Mouse (Mus musculus) midbrain, embryonic 14.5 days (tissue): ENCODE measurements at regions not wholly inside any gene's neighbourhood (a gene's known extent, or its start where the extent isn't known, plus 50 kb on each side); places are given as distances from the start of the nearest gene placed in this dataset.
A peak's percentile ranks its signal among the peaks of the same experiment; 100 is the strongest.

Experiments
- ATAC-seq: fragments of 200-750 bp; cut with Nextera tagmentation; 2 replicates; pipeline ENCODE4 v1.8.0; 2017; ENCODE audit warnings: moderate number of reproducible peaks, moderate library complexity; ENCODE audit not compliant: low FRiP score, low TSS enrichment
- DNase-seq: peaks from one replicate; pipeline ENCODE4 v3.0.0-alpha.2; 2015
- H3K27ac ChIP-seq: fragments of 300-500 bp; sonication (generic); replicated peaks from 2 replicates; pipeline ENCODE4 v1.5.1; 2014; ENCODE audit warnings: mild to moderate bottlenecking, low read depth, low read length, moderate library complexity
- H3K27me3 ChIP-seq: fragments of 300-500 bp; sonication (generic); 2 replicates; pipeline ENCODE4 v1.6.1; 2014; ENCODE audit warnings: low read length, control low read depth, mixed read lengths; ENCODE audit not compliant: control insufficient read depth, insufficient read depth
- H3K36me3 ChIP-seq: fragments of 300-500 bp; sonication (generic); 2 replicates; pipeline ENCODE4 v1.6.1; 2014; ENCODE audit warnings: low read length, control low read depth; ENCODE audit not compliant: control insufficient read depth, insufficient read depth
- H3K4me1 ChIP-seq: fragments of 300-500 bp; sonication (generic); 2 replicates; pipeline ENCODE4 v1.6.1; 2014; ENCODE audit warnings: mild to moderate bottlenecking, antibody characterized with exemption, low read length, control low read depth; ENCODE audit not compliant: control insufficient read depth, insufficient read depth
- H3K4me2 ChIP-seq: fragments of 300-500 bp; sonication (generic); 2 replicates; pipeline ENCODE4 v1.6.1; 2014; ENCODE audit warnings: mild to moderate bottlenecking, low read length, moderate library complexity
- H3K4me3 ChIP-seq: fragments of 300-500 bp; sonication (generic); replicated peaks from 2 replicates; pipeline ENCODE4 v1.5.1; 2014; ENCODE audit warnings: low read depth, low read length
- H3K9ac ChIP-seq: fragments of 300-500 bp; sonication (generic); replicated peaks from 2 replicates; pipeline ENCODE4 v1.6.1; 2014; ENCODE audit warnings: mild to moderate bottlenecking, low read length, moderate library complexity
- H3K9me3 ChIP-seq: fragments of 300-500 bp; sonication (generic); 2 replicates; pipeline ENCODE4 v1.6.1; 2016; ENCODE audit warnings: low read length, control low read depth, mixed read lengths; ENCODE audit not compliant: control insufficient read depth
- WGBS: fragments of 180-500 bp; shearing (Covaris S2); extraction: QIAGEN DNeasy Blood & Tissue Kit; methylation state at CpG from one replicate; pipeline ENCODE4 v1.1.7; 2014; 5-methylcytosine and 5-hydroxymethylcytosine counted together

DNA sequence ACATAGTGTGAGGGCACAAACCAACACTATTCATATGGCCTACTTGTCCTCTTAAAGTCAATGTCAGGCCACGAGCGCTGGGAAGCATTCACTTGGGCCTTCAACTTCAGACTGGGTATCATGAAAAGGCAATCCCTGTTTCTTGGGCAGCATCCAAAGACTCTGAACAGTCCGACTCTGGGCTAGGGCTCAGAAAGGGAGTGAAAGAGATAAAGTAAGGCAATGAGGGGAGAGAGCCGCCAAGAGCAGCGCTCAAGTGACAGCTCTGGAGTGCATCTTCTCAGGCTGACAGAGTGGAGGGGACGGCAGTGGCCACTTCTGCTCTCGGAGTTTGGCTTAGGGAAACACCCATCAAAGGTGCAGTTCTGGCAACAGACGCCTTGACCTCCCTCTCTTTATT is 496.3 kb upstream of the Mki67 start:
- Histone ChIP-seq H3K27ac (no peak overlapping the region), H3K9me3 (no peaks in the 10 kb centered on the region), H3K4me1 (peaks cover 19% of the 10 kb centered on the region), H3K36me3 (no peaks in the 10 kb centered on the region), H3K9ac (no peak overlapping the region), H3K27me3 (no peaks in the 10 kb centered on the region), H3K4me2 (no peak overlapping the region), H3K4me3 (no peak overlapping the region)
- ATAC-seq, result no peak
- DNase-seq, result no peak
- WGBS, result 62% methylated on average over 8 of the region's 8 CpGs

- ATAC-seq, result no peak
- 25% methylated on average over 11 of the region's 11 CpGs for WGBS
These were observed 497.1 kb upstream of the Mki67 start for GRCm38 (mm10) chr7:136213057-136213961.

DNA sequence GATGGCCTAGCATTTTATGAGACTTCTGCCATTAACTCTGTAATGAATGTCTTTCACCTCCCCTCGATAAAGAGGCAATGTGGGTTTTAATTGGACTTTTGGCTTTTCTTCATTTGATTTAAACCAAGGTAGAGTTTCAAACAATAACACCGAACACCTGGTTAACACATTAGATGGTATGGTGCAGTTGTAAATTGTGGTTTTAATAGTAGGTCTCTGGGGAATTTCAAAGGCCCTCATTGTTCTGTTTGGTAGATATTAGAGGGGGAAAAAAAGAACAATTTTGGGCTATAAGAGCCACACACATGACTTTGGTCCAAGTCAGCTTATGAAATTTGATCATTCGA is 497.8 kb upstream of the Mki67 start:
- no peak for ATAC-seq
- H3K27me3 ChIP-seq, result no peaks in the 10 kb centered on the region
- H3K4me2 ChIP-seq, result no peak overlapping the region
- H3K27ac ChIP-seq, result no peak overlapping the region
- H3K4me3 ChIP-seq, result no peak overlapping the region
- 87% methylated on average over 3 of the region's 3 CpGs for WGBS
- DNase-seq, result no peak
- H3K9ac ChIP-seq, result no peak overlapping the region
- no peaks in the 10 kb centered on the region for H3K36me3 ChIP-seq
- H3K4me1 ChIP-seq, result peaks cover 27% of the 10 kb centered on the region
- no peaks in the 10 kb centered on the region for H3K9me3 ChIP-seq

More at GRCm38 (mm10) chr7:136213057-136213961, 497.1 kb upstream of the Mki67 start:
- no peak overlapping the region for H3K27ac ChIP-seq
- H3K4me1 ChIP-seq, result peaks cover 20% of the 10 kb centered on the region
- H3K9ac ChIP-seq, result no peak overlapping the region
- no peak overlapping the region for H3K4me3 ChIP-seq
- DNase-seq, result no peak
- H3K27me3 ChIP-seq, result no peaks in the 10 kb centered on the region
- H3K36me3 ChIP-seq, result no peaks in the 10 kb centered on the region
- H3K9me3 ChIP-seq, result no peaks in the 10 kb centered on the region
- H3K4me2 ChIP-seq, result no peak overlapping the region

GRCm38 (mm10) chr7:136214415-136214814 is 498.3 kb upstream of the Mki67 start:
- Histone ChIP-seq H3K4me3 (no peak overlapping the region), H3K9ac (no peak overlapping the region), H3K27me3 (no peaks in the 10 kb centered on the region), H3K36me3 (no peaks in the 10 kb centered on the region), H3K4me1 (peaks cover 28% of the 10 kb centered on the region), H3K27ac (no peak overlapping the region), H3K4me2 (no peak overlapping the region), H3K9me3 (no peaks in the 10 kb centered on the region)
- ATAC-seq (no peak), DNase-seq (no peak)
- WGBS, result 73% methylated on average over 4 of the region's 4 CpGs

GRCm38 (mm10) chr7:136216734-136217133 is 500.6 kb upstream of the Mki67 start:
- H3K9ac ChIP-seq, result no peak overlapping the region
- DNase-seq, result no peak
- H3K36me3 ChIP-seq, result no peaks in the 10 kb centered on the region
- no peak overlapping the region for H3K27ac ChIP-seq
- H3K27me3 ChIP-seq, result no peaks in the 10 kb centered on the region
- H3K9me3 ChIP-seq, result no peaks in the 10 kb centered on the region
- no peak for ATAC-seq
- peaks cover 38% of the 10 kb centered on the region for H3K4me1 ChIP-seq
- H3K4me3 ChIP-seq, result no peak overlapping the region
- H3K4me2 ChIP-seq, result no peak overlapping the region

DNA sequence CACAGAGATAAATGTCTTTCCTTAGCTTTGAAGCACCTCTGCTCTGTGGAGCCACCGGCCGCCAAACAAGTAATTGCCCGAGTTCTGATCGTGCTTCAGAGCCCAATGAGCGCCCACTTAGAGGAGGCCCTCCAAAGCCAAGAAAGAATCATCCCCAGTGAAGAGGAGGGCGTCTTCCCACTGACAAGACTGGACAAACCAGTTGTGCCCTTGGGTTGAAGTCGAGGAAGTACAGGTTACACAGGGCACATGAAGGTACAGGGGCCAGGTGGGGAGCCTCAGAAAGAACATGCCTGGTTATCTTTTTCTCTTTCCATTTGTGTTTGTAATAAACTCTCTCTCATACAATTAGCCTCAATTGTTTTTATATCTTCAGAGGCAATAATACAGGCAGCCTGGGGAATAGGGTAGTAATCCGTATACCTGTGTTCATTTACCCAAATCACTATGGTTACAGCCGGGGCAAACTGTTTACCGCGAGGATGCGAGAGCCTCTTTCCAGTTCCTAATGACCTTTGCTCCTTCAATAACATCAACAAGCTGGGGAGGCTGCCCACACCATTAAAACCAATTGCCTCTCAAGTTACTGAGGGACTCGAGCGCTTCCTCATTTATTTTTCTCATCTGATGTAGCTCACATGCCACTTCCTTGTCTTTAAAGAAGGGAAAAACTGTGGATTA is 503.5 kb upstream of the Mki67 start:
- DNase-seq, result no peak
- Histone ChIP-seq H3K4me2 (no peak overlapping the region), H3K4me3 (no peak overlapping the region), H3K27me3 (no peaks in the 10 kb centered on the region), H3K9me3 (no peaks in the 10 kb centered on the region), H3K9ac (no peak overlapping the region), H3K4me1 (peaks cover 30% of the 10 kb centered on the region), H3K36me3 (no peaks in the 10 kb centered on the region), H3K27ac (peak overlapping the region; percentile 70)
- no peak for ATAC-seq
- 32% methylated on average over 14 of the region's 14 CpGs for WGBS

- peak; percentile 87 for ATAC-seq
- H3K9ac ChIP-seq, result no peak overlapping the region
- no peaks in the 10 kb centered on the region for H3K36me3 ChIP-seq
- H3K27me3 ChIP-seq, result no peaks in the 10 kb centered on the region
- peaks cover 30% of the 10 kb centered on the region for H3K4me1 ChIP-seq
- peak overlapping the region; percentile 70 for H3K27ac ChIP-seq
- 4% methylated on average over 5 of the region's 5 CpGs for WGBS
- H3K9me3 ChIP-seq, result no peaks in the 10 kb centered on the region
- no peak overlapping the region for H3K4me2 ChIP-seq
- no peak overlapping the region for H3K4me3 ChIP-seq
- DNase-seq, result peak; percentile 90
These were observed 504.3 kb upstream of the Mki67 start for GRCm38 (mm10) chr7:136220245-136221167.

- Histone ChIP-seq H3K9ac (no peak overlapping the region), H3K4me1 (peaks cover 30% of the 10 kb centered on the region), H3K27ac (peak overlapping the region; percentile 21), H3K4me2 (no peak overlapping the region), H3K9me3 (no peaks in the 10 kb centered on the region), H3K4me3 (no peak overlapping the region), H3K27me3 (no peaks in the 10 kb centered on the region), H3K36me3 (no peaks in the 10 kb centered on the region)
- DNase-seq (no peak), ATAC-seq (no peak)
- 90% methylated on average over 7 of the region's 7 CpGs for WGBS
These were observed 505.5 kb upstream of the Mki67 start for GRCm38 (mm10) chr7:136221620-136222019.
